Mouse (Mus musculus) heart, embryonic 16.5 days (tissue): ENCODE results near the gene Hoxd3. TPM values are rescaled to one million over a fixed set of nuclear protein-coding genes. Genes with fewer than 3 reads are reported as not detected.
A peak's percentile ranks its signal among the peaks of the same experiment; 100 is the strongest.

Experiments
- ATAC-seq: fragments of 200-750 bp; cut with Nextera tagmentation; replicated peaks from 2 replicates; pipeline ENCODE4 v1.8.0; 2017; ENCODE audit warnings: moderate number of reproducible peaks; ENCODE audit not compliant: insufficient read depth, low FRiP score; ENCODE audit errors: extremely low read depth
- H3K27ac ChIP-seq: fragments of 300-500 bp; sonication (generic); 2 replicates; pipeline ENCODE4 v1.5.1; 2014; ENCODE audit warnings: mild to moderate bottlenecking, low read length, control low read depth, moderate library complexity
- H3K27me3 ChIP-seq: fragments of 300-500 bp; sonication (generic); 2 replicates; pipeline ENCODE4 v1.6.1; 2014; ENCODE audit warnings: low read length, mixed read lengths; ENCODE audit not compliant: control insufficient read depth, insufficient read depth
- H3K36me3 ChIP-seq: fragments of 300-500 bp; sonication (generic); 2 replicates; pipeline ENCODE4 v1.6.1; 2014; ENCODE audit not compliant: control insufficient read depth, insufficient read depth
- H3K4me1 ChIP-seq: fragments of 300-500 bp; sonication (generic); 2 replicates; pipeline ENCODE4 v1.6.1; 2014; ENCODE audit warnings: low read length, mixed read lengths; ENCODE audit not compliant: control insufficient read depth, insufficient read depth
- H3K4me2 ChIP-seq: fragments of 300-500 bp; sonication (generic); 2 replicates; pipeline ENCODE4 v1.6.1; 2014; ENCODE audit warnings: low read depth, mild to moderate bottlenecking, control low read depth, low read length
- H3K4me3 ChIP-seq: fragments of 300-500 bp; sonication (generic); 2 replicates; pipeline ENCODE4 v1.5.1; 2014; ENCODE audit warnings: mild to moderate bottlenecking, control low read depth, low read length
- H3K9ac ChIP-seq: fragments of 300-500 bp; sonication (generic); 2 replicates; pipeline ENCODE4 v1.6.1; 2014; ENCODE audit warnings: low read length, control low read depth
- H3K9me3 ChIP-seq: fragments of 300-500 bp; sonication (generic); replicated peaks from 2 replicates; pipeline ENCODE4 v1.6.1; 2016; ENCODE audit warnings: low read length; ENCODE audit not compliant: control insufficient read depth
- WGBS: fragments of 180-500 bp; shearing (Covaris S2); extraction: QIAGEN DNeasy Blood & Tissue Kit; methylation state at CpG from one replicate; pipeline ENCODE4 v1.1.7; 2014; 5-methylcytosine and 5-hydroxymethylcytosine counted together
- polyA plus RNA-seq: library from polyadenylated mRNA; unstranded; fragments of >200 nt; fragmentation: Nextera tagmentation; extraction: Ambion mirVana; gene quantifications from 2 replicates; pipeline ENCODE4 v1.2.1, GENCODE M21; 2015

Gene Hoxd3
- 0.44 and 0.66 TPM in 2 replicates for polyA plus RNA-seq

GRCm38 (mm10) chr2:74711721-74712621 is at the start of gene Hoxd3, which contains the start of gene Hoxd4:
TSS of gene Hoxd3 (plus strand) at chr2:74711927.
TSS of gene Hoxd4 (plus strand) at chr2:74711929.
- H3K36me3 ChIP-seq: no peaks in the 10 kb centered on the region
- H3K27ac ChIP-seq: no peak within 1 kb of the TSS
- peak within 1 kb of the TSS; percentile 67 for H3K4me2 ChIP-seq
- H3K4me1 ChIP-seq: peaks cover 7% of the 10 kb centered on the region; the same call in 1 of the 2 replicates
- ATAC-seq: no peak
- WGBS: 1% methylated on average over 64 of the region's 65 CpGs
- peaks cover 92% of the 10 kb centered on the region for H3K27me3 ChIP-seq
- no peaks in the 10 kb centered on the region for H3K9me3 ChIP-seq
- H3K9ac ChIP-seq: peak within 1 kb of the TSS; percentile 17; the same call in 1 of the 2 replicates
- H3K4me3 ChIP-seq: peak within 1 kb of the TSS; percentile 50

DNA sequence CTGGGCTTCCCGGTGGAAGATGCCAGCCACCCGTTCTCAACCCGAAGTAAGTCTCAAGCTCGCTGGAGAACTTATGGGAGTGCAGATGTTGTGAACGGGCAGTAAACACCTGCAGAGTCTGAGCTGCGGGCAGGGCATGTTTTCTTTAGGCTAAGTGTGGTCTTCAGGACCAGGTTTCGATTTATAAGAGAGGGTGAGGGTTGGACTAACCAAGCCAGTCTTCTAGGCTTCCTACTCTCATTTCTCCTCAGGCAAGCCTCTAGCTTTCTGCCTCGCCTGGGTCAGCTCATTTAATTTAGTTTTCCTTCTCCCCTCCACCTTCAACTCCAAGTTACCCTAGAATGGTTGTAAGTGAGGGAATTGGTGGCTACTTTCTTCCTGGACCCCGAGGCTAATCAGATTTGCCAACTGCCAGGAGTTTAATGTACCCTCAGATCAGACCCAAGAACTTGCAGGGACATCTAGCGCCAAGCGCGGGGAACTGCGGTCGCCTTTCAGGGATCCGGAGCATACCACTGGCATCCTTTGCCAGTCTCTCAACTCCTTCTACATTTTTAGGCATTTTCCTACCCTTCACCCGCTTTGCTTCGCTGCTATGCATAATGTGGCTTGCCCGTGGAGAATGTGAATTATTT is 48.3 kb upstream of the Hoxd3 start:
- Histone ChIP-seq H3K4me1 (peaks cover 15% of the 10 kb centered on the region; the same call in 1 of the 2 replicates), H3K4me2 (no peak overlapping the region), H3K36me3 (no peaks in the 10 kb centered on the region), H3K27ac (no peak overlapping the region), H3K9ac (no peak overlapping the region), H3K27me3 (peaks cover 92% of the 10 kb centered on the region), H3K4me3 (no peak overlapping the region), H3K9me3 (no peaks in the 10 kb centered on the region)
- WGBS: 5% methylated on average over 18 of the region's 18 CpGs
- no peak for ATAC-seq

- Histone ChIP-seq H3K27ac (no peak overlapping the region), H3K27me3 (peaks cover 93% of the 10 kb centered on the region), H3K4me2 (no peak overlapping the region), H3K9me3 (no peaks in the 10 kb centered on the region), H3K9ac (no peak overlapping the region), H3K36me3 (no peaks in the 10 kb centered on the region), H3K4me1 (peaks cover 14% of the 10 kb centered on the region; the same call in 1 of the 2 replicates), H3K4me3 (no peak overlapping the region)
- WGBS: 3% methylated on average over 7 of the region's 7 CpGs
- ATAC-seq: no peak
Measured at GRCm38 (mm10) chr2:74666411-74666810, 45.3 kb upstream of the Hoxd3 start.

- Histone ChIP-seq H3K27me3 (peaks cover 93% of the 10 kb centered on the region), H3K4me3 (no peak overlapping the region; the same call in 1 of the 2 replicates), H3K9ac (no peak overlapping the region), H3K36me3 (no peaks in the 10 kb centered on the region), H3K27ac (no peak overlapping the region), H3K4me2 (no peak overlapping the region), H3K9me3 (no peaks in the 10 kb centered on the region), H3K4me1 (peaks cover 10% of the 10 kb centered on the region; the same call in 1 of the 2 replicates)
- 4% methylated on average over 36 of the region's 36 CpGs for WGBS
- ATAC-seq: no peak
Measured at GRCm38 (mm10) chr2:74667191-74667841, 44.4 kb upstream of the Hoxd3 start.

DNA sequence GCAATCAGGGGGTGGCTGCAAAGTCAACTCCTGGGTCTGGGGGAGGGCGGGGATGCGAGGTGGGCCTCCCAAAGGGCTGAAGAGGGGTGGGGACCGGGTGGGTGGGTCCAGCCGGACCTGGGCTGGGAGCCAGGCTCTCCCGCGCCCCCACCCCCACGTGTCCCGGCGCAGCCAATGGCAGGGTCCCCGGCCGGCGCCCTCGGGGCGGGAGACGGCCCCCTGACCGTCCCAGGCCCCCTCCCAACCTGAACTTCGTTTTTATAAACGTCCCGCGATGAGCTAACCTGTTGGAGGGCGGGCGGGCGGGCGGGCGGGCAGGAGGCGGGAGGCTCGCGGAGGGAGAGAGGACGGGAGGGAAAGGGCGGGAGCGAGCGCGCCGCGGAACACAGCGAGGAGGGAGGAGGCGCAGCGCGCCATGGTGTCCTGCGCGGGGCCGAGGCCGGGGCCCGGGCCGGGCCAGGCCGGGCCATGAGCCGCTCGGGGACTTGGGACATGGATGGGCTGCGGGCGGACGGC is 43.8 kb upstream of the Hoxd3 start, which contains the start of gene Hoxd13:
Gene Hoxd13 (plus strand): TSS at position 469 of the 516 bp plus-strand sequence.
- no peaks in the 10 kb centered on the region for H3K9me3 ChIP-seq
- peak within 1 kb of the TSS; percentile 73 for H3K4me2 ChIP-seq

GRCm38 (mm10) chr2:74668370-74669229 is 43.1 kb upstream of the Hoxd3 start:
- H3K4me3 ChIP-seq: peak overlapping the region; percentile 51
- peak overlapping the region; percentile 73 for H3K4me2 ChIP-seq
- H3K27me3 ChIP-seq: peaks cover 93% of the 10 kb centered on the region
- H3K27ac ChIP-seq: no peak overlapping the region
- 0 out of 2 replicates have a peak, but pooled peaks have one; percentile 24 for ATAC-seq
- H3K9ac ChIP-seq: no peak overlapping the region
- H3K9me3 ChIP-seq: no peaks in the 10 kb centered on the region
- peaks cover 14% of the 10 kb centered on the region for H3K4me1 ChIP-seq
- 1% methylated on average over 62 of the region's 74 CpGs for WGBS
- no peaks in the 10 kb centered on the region for H3K36me3 ChIP-seq

More for the DNA sequence above, 43.8 kb upstream of the Hoxd3 start, which contains the start of gene Hoxd13:
- Histone ChIP-seq H3K27me3 (peaks cover 93% of the 10 kb centered on the region), H3K4me1 (peaks cover 14% of the 10 kb centered on the region), H3K27ac (no peak within 1 kb of the TSS), H3K36me3 (no peaks in the 10 kb centered on the region), H3K9ac (no peak within 1 kb of the TSS), H3K4me3 (peak within 1 kb of the TSS; percentile 51)
- ATAC-seq: peak; percentile 33
- 1% methylated on average over 37 of the region's 51 CpGs for WGBS

DNA sequence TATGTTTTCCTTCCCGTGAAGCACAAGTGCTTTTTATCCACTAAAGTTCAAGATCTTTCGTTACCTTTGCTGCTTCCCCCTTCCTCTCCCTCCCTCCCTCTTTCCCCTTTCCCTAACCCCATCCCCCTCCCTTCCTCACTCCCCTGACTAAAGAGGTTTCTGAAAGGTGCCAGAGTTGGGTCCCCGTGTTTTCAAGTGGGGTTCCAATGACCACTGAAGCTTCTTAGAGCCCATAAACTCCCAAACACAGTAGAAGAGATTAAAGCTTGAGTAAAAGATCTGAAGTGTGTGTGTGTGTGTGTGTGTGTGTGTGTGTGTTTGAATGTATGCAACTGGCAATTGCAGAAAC is 42.5 kb upstream of the Hoxd3 start:
- Histone ChIP-seq H3K27me3 (peaks cover 93% of the 10 kb centered on the region), H3K4me2 (no peak overlapping the region), H3K27ac (no peak overlapping the region), H3K4me3 (no peak overlapping the region), H3K36me3 (no peaks in the 10 kb centered on the region), H3K9me3 (no peaks in the 10 kb centered on the region), H3K9ac (no peak overlapping the region), H3K4me1 (peaks cover 14% of the 10 kb centered on the region)
- 5% methylated on average over 3 of the region's 3 CpGs for WGBS
- ATAC-seq: no peak

- Histone ChIP-seq H3K9me3 (no peaks in the 10 kb centered on the region), H3K9ac (no peak overlapping the region), H3K27ac (no peak overlapping the region), H3K36me3 (no peaks in the 10 kb centered on the region), H3K4me1 (peaks cover 14% of the 10 kb centered on the region), H3K27me3 (peaks cover 93% of the 10 kb centered on the region), H3K4me3 (no peak overlapping the region), H3K4me2 (no peak overlapping the region)
- no peak for ATAC-seq
- WGBS: 3% methylated on average over 14 of the region's 14 CpGs
Measured at GRCm38 (mm10) chr2:74669650-74670235, 42.0 kb upstream of the Hoxd3 start.
